Mouse (Mus musculus): ENCODE measurements around the gene E130309D02Rik.

Gene E130309D02Rik

GRCm38 (mm10) chr5:143314730-143315513 lies at the start of gene E130309D02Rik:
Gene E130309D02Rik (minus strand): TSS chr5:143315360.
- DNase-seq (ENCODE audit: extremely low read depth, insufficient read length, low spot score): peak; percentile 90

GRCm38 (mm10) chr5:143363678-143364615 lies 48.8 kb upstream of the E130309D02Rik start:
- no peak for DNase-seq (ENCODE audit: extremely low read depth, insufficient read length, low spot score)

GRCm38 (mm10) chr5:143361428-143361827 lies 46.3 kb upstream of the E130309D02Rik start:
- no peak for DNase-seq (ENCODE audit: extremely low read depth, insufficient read length, low spot score)

GRCm38 (mm10) chr5:143360000-143360399 lies 44.8 kb upstream of the E130309D02Rik start:
- no peak for DNase-seq (ENCODE audit: extremely low read depth, insufficient read length, low spot score)

- no peak for DNase-seq (ENCODE audit: extremely low read depth, insufficient read length, low spot score)
Observed at GRCm38 (mm10) chr5:143359263-143359662, 44.1 kb upstream of the E130309D02Rik start.

- no peak for DNase-seq (ENCODE audit: extremely low read depth, insufficient read length, low spot score)
Observed at GRCm38 (mm10) chr5:143357564-143357963, 42.4 kb upstream of the E130309D02Rik start.

GRCm38 (mm10) chr5:143356686-143357388 lies 41.7 kb upstream of the E130309D02Rik start, which contains the start of gene Grid2ip:
Gene Grid2ip (plus strand): TSS chr5:143357338.
- DNase-seq (ENCODE audit: extremely low read depth, insufficient read length, low spot score): no peak

- DNase-seq (ENCODE audit: extremely low read depth, insufficient read length, low spot score): no peak
Observed at GRCm38 (mm10) chr5:143356017-143356416, 40.9 kb upstream of the E130309D02Rik start.

GRCm38 (mm10) chr5:143346367-143346766 lies 31.2 kb upstream of the E130309D02Rik start:
- no peak for DNase-seq (ENCODE audit: extremely low read depth, insufficient read length, low spot score)

GRCm38 (mm10) chr5:143339603-143340002 lies 24.4 kb upstream of the E130309D02Rik start:
- DNase-seq (ENCODE audit: extremely low read depth, insufficient read length, low spot score): no peak

- no peak for DNase-seq (ENCODE audit: extremely low read depth, insufficient read length, low spot score)
Observed at GRCm38 (mm10) chr5:143336559-143336958, 21.4 kb upstream of the E130309D02Rik start.

GRCm38 (mm10) chr5:143335089-143335460 lies 19.9 kb upstream of the E130309D02Rik start:
- no peak for DNase-seq (ENCODE audit: extremely low read depth, insufficient read length, low spot score)

- no peak for DNase-seq (ENCODE audit: extremely low read depth, insufficient read length, low spot score)
Observed at GRCm38 (mm10) chr5:143334418-143335088, 19.4 kb upstream of the E130309D02Rik start.

GRCm38 (mm10) chr5:143333872-143334271 lies 18.7 kb upstream of the E130309D02Rik start:
- DNase-seq (ENCODE audit: extremely low read depth, insufficient read length, low spot score): no peak

GRCm38 (mm10) chr5:143328690-143329495 lies 13.7 kb upstream of the E130309D02Rik start, which contains the start of gene Zdhhc4:
Gene Zdhhc4 (minus strand): TSS chr5:143329256.
- peak; percentile 85 for DNase-seq (ENCODE audit: extremely low read depth, insufficient read length, low spot score)

- no peak for DNase-seq (ENCODE audit: extremely low read depth, insufficient read length, low spot score)
Observed at GRCm38 (mm10) chr5:143317288-143317610, 2.1 kb upstream of the E130309D02Rik start.

- DNase-seq (ENCODE audit: extremely low read depth, insufficient read length, low spot score): no peak
Observed at GRCm38 (mm10) chr5:143316605-143317287, 1.6 kb upstream of the E130309D02Rik start.

GRCm38 (mm10) chr5:143315514-143315888 lies 341 bp upstream of the E130309D02Rik start:
- no peak for DNase-seq (ENCODE audit: extremely low read depth, insufficient read length, low spot score)

- DNase-seq (ENCODE audit: extremely low read depth, insufficient read length, low spot score): no peak
Observed at GRCm38 (mm10) chr5:143314183-143314729, 904 bp downstream of the E130309D02Rik start.

All from 3134 (cell line).